Mouse (Mus musculus) stomach, postnatal 0 days (tissue): ENCODE measurements around the gene Serpina1b.
"Not testable (repeated sequence)": the region's sequence is repeated elsewhere in the genome, so short reads cannot be mapped to it uniquely, and the experiment has no call there.

Experiments used
- CTCF ChIP-seq: IDR thresholded peaks from 2 replicates; pipeline ENCODE4 v1.5.1; 2016; ENCODE audit warnings: antibody characterized with exemption, low read depth, mild to moderate bottlenecking, moderate library complexity
- EP300 ChIP-seq: optimal IDR thresholded peaks from 2 replicates; pipeline ENCODE3; 2016; ENCODE audit warnings: antibody characterized with exemption

DNA sequence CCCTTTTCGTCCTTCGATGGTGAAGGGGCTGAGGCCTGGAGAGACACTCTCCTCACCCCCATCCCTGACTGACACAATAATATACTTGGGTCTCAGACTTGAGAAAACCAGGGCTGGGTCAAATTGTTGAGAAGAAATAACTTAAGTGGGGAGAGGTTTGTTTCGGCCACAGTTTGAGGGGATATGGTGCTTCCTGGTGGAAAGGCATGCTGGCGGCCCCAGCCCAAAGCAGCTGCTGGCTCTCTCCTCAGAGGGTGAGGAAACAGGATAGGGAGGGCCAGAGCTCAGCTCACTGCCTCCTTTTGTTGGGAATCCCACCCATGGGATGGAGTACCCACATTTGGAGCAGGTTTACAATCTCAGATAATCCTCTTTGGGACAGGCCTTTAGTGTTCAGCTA, 94.6 kb downstream of the Serpina1b start:
- not testable (repeated sequence) for TF ChIP-seq EP300, CTCF
